In the genomic region with DNA sequence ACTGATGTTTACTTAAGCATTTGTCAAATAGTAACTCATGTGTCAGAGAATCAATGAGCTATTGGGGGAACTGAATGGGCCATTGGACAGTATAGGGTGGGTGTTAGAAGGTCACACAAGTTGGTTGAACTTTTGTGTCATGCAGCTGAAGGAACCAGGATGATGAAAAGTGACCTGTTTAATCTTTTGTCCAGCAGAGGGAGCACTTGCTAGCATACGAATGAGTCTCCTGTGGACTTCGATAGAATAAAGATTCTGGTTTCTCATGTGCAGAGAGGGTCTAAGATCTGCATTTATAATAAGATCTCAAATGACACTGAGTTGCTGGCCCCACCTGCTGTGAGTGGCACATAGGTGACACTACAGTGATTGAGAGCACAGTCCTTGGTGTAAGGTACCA, we compare ENCODE assay signal across 8 mouse cellular contexts. TPM values are rescaled to one million over a fixed set of nuclear protein-coding genes. Genes with fewer than 3 reads are reported as not detected.
A peak's percentile ranks its signal among the peaks of the same experiment; 100 is the strongest.
DNase-seq lines count a peak whose midpoint lies in the region; ATAC-seq lines count a peak whose summit lies in the region.

No protein-coding gene starts in this region.

- peak; percentile 76 for ATAC-seq in frontal cortex, adult (ENCODE audit: low TSS enrichment)
- no peak for ATAC-seq in midbrain, embryonic 14.5 days (ENCODE audit: low FRiP score, low TSS enrichment)
- 0 out of 2 replicates have a peak, but pooled peaks have one; percentile 60 for ATAC-seq in common myeloid progenitor, adult 5-6 weeks (replicated peaks; ENCODE audit: low read depth, poor library complexity, severe bottlenecking)

- H3K9me3 ChIP-seq in midbrain, embryonic 14.5 days (ENCODE audit: control insufficient read depth, low read length) = no peaks in the 10 kb centered on the region
- no peaks in the 10 kb centered on the region for H3K9me3 ChIP-seq in midbrain, embryonic 10.5 days (replicated peaks)

- no peaks in the 10 kb centered on the region for H3K27me3 ChIP-seq in midbrain, embryonic 14.5 days (ENCODE audit: control insufficient read depth, insufficient read depth, low read length)
- no peaks in the 10 kb centered on the region for H3K27me3 ChIP-seq in midbrain, embryonic 10.5 days (ENCODE audit: low read depth, poor library complexity, severe bottlenecking)

- H3K4me3 ChIP-seq in midbrain, embryonic 14.5 days (replicated peaks; ENCODE audit: low read depth, low read length) = no peak overlapping the region
- no peak overlapping the region for H3K4me3 ChIP-seq in midbrain, embryonic 10.5 days

- intact Hi-C loops in left cerebral cortex, postnatal 25 days (cut with DNase I) = no loop called here

- H3K4me1 ChIP-seq in midbrain, embryonic 14.5 days (ENCODE audit: control insufficient read depth, insufficient read depth, low read length) = no peaks in the 10 kb centered on the region
- peaks cover 7% of the 10 kb centered on the region for H3K4me1 ChIP-seq in midbrain, embryonic 10.5 days

- no peaks in the 10 kb centered on the region for H3K36me3 ChIP-seq in midbrain, embryonic 14.5 days (ENCODE audit: control insufficient read depth, insufficient read depth, low read length)
- H3K36me3 ChIP-seq in midbrain, embryonic 10.5 days = no peaks in the 10 kb centered on the region

- no peak overlapping the region for H3K4me2 ChIP-seq in midbrain, embryonic 14.5 days (ENCODE audit: low read length)

- DNase-seq in frontal cortex, postnatal 10 days (ENCODE audit: low spot score in 2 of 2) = no peak
- peak; percentile 89 for DNase-seq in midbrain, embryonic 14.5 days
- no peak for DNase-seq in midbrain, embryonic 10.5 days (ENCODE audit: low spot score)
- DNase-seq in left cerebral cortex, postnatal 25 days (ENCODE audit: low spot score in 2 of 2) = peak; percentile 34 to 62
- DNase-seq in spleen, postnatal 4 days (ENCODE audit: low spot score in 2 of 2) = no peak
- DNase-seq in T-cell, adult 2 months (ENCODE audit: low spot score) = no peak

- H3K27ac ChIP-seq in midbrain, embryonic 14.5 days (replicated peaks; ENCODE audit: low read depth, low read length) = no peak overlapping the region
- H3K27ac ChIP-seq in midbrain, embryonic 10.5 days (replicated peaks) = no peak overlapping the region

- WGBS in midbrain, embryonic 14.5 days = 16% methylated on average over 2 of the region's 2 CpGs
- 37% methylated on average over 2 of the region's 2 CpGs for WGBS in midbrain, embryonic 10.5 days

- no peak overlapping the region for H3K9ac ChIP-seq in midbrain, embryonic 14.5 days (replicated peaks; ENCODE audit: low read length)

RNA-seq across cellular contexts. Expression of a gene that starts 39.9 kb away (rescaled TPM):
- polyA plus RNA-seq in midbrain, embryonic 14.5 days (2014; fragmentation: Nextera tagmentation; extraction: Ambion mirVana) = 0.37 and 0.46 TPM in 2 replicates
- 0.68 and 1.5 TPM in 2 replicates for polyA plus RNA-seq in midbrain, embryonic 10.5 days (2016; fragmentation: Nextera tagmentation; extraction: Ambion mirVana)
- not detected in 2 replicates for total RNA-seq in common myeloid progenitor, adult 5-6 weeks (2017)
- under 1 TPM in 1 of 2 experiments, not detected in 1; 0.16 TPM for total RNA-seq in left cerebral cortex, postnatal 25 days (2021)

Comparison
In these comparisons a context has a peak if more than half of its experiments do, and no peak if none do; other contexts are left out.
1. DNase-seq: peak in midbrain, embryonic 14.5 days (single experiment) and left cerebral cortex, postnatal 25 days (2 of 2); none in frontal cortex, postnatal 10 days (0 of 2), midbrain, embryonic 10.5 days (single experiment), spleen, postnatal 4 days (0 of 2) and T-cell, adult 2 months (single experiment).